Mouse (Mus musculus) layer of hippocampus, postnatal 14 days (tissue): ENCODE results near the gene Pls3. TPM values are rescaled to one million over a fixed set of nuclear protein-coding genes. Genes with fewer than 3 reads are reported as not detected.
"Not testable (repeated sequence)": the region's sequence is repeated elsewhere in the genome, so short reads cannot be mapped to it uniquely, and the experiment has no call there.

Source experiments
- DNase-seq, 2 experiments: peaks; one replicate each; pipeline ENCODE4 v3.0.0; 2021 to 2022; ENCODE audit warnings: low spot score in 2 of 2, mixed read lengths in 1 of 2
- total RNA-seq, 2 experiments: library from RNA; stranded (reverse); gene quantifications; 2 replicates each; pipeline ENCODE4 v1.2.3; 2021

Pls3 gene
- total RNA-seq, 2 experiments from 2014 or later = 166 to 177 TPM

GRCm38 (mm10) chrX:75779796-75780195 lies 95.2 kb downstream of the Pls3 start:
- no peak for DNase-seq

- DNase-seq = no peak
Observed at GRCm38 (mm10) chrX:75777461-75777860, 97.5 kb downstream of the Pls3 start.

GRCm38 (mm10) chrX:75764794-75765328 lies 110.1 kb downstream of the Pls3 start:
- DNase-seq = no peak

DNA sequence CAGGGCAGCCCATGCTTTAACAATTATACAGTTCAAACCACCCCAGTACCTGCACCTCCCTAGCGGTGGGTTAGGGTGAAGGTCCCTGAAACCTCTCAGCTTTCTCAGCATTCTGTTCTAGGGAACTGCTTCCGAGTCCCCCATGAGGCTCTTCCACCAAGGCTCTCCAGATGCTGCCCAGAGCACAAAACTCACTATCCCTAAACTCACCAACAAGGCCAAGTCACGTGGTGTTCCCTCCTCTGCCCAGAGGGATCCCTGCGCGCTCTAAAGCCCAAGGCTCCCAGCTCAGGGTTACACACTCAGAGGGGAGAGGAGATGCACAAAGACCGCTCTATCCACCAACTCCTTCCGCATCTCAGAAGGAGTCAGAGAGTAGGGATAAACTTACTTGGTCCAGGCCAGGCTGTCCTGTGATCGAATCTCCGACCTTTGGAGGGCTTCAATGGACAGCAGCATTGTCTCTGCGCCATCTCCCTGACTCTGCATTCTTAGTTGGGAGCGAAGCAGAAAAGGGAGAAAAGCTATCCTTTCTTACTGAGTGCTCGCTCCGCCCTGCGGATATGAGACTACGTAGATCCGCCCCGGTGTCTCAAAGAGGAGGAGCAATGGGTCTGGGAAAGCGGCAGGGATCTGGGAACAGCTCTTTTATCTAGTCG lies 110.7 kb downstream of the Pls3 start:
- DNase-seq = peak; percentile 36 to 53

DNA sequence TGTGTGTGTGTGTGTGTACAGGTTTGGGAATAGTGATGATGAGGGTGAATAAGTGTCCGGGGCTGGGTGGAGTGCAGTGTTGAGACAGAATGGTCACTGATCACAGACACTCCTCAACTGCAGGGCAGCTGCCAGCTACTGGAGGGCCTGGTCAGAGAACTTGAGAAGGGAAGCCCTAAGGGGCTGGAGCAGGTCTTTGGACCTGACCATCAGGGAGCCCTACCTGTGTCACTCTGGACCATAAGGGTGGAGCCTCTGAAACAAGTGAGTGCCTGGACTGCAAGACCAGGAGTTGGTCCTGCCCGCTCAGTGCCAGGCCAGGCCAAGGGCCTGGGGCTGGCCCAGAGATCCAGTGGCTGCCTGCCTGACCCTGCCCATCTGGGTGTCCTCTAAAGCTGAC lies 115.5 kb downstream of the Pls3 start:
- not testable (repeated sequence) for DNase-seq

- peak in 1 of 2 experiments; percentile 78 for DNase-seq
Observed at GRCm38 (mm10) chrX:75759036-75759435, 115.9 kb downstream of the Pls3 start.

- peak in 1 of 2 experiments; percentile 89 for DNase-seq
Observed at GRCm38 (mm10) chrX:75757966-75758365, 117.0 kb downstream of the Pls3 start.

- not testable (repeated sequence) for DNase-seq
Observed at GRCm38 (mm10) chrX:75754531-75754930, 120.5 kb downstream of the Pls3 start.

DNA sequence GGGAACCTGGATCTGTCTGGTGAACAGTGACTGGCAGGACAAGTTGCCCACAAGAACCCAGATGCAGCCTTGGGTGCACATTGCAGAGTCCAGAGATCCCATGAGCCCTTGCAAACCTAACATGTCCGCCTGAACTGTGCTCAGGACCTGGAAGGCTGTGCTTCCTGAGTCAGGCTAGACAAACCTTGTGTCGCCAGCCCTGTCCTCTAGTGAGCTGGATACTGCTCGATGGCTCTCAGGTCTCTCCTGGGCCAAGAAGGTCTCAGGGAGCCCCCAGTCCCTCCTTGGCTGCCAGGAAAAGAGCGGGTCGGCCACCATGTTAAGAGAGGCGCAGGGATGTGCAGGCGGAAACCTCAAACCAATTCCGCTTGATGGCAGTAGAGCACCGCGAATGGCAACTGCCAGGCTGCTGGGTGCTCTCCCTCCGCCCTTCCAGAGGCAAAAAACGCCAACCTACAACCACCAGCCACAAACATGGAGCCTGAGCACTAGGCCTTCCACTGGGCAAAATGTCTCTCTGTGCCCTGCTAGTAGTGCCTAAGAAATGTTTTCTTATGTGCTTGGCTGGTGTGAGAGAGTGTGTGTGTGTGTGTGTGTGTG lies 124.8 kb downstream of the Pls3 start:
- DNase-seq = not testable (repeated sequence)

DNA sequence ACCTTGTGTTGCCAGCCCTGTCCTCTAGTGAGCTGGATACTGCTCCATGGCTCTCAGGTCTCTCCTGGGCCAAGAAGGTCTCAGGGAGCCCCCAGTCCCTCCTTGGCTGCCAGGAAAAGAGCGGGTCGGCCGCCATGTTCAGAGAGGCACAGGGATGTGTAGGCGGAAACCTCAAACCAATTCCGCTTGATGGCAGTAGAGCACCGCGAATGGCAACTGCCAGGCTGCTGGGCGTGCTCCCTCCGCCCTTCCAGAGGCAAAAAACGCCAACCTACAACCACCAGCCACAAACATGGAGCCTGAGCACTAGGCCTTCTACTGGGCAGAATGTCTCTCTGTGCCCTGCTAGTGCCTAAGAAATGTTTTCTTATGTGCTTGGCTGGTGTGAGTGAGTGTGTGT lies 125.7 kb downstream of the Pls3 start:
- peak in 1 of 2 experiments; percentile 81 for DNase-seq

DNA sequence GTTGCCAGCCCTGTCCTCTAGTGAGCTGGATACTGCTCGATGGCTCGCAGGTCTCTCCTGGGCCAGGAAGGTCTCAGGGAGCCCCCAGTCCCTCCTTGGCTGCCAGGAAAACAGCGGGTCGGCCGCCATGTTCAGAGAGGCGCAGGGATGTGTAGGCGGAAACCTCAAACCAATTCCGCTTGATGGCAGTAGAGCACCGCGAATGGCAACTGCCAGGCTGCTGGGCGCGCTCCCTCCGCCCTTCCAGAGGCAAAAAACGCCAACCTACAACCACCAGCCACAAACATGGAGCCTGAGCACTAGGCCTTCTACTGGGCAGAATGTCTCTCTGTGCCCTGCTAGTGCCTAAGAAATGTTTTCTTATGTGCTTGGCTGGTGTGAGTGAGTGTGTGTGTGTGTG lies 130.5 kb downstream of the Pls3 start:
- peak in 1 of 2 experiments; percentile 86 for DNase-seq

GRCm38 (mm10) chrX:75739464-75739863 lies 135.5 kb downstream of the Pls3 start:
- not testable (repeated sequence) for DNase-seq
